Mouse (Mus musculus) thymus, postnatal 4 days (tissue): ENCODE results near the gene Kcns1.

Source experiments
- DNase-seq: peaks from one replicate; pipeline ENCODE4 v3.0.0; 2021

Gene Kcns1

DNA sequence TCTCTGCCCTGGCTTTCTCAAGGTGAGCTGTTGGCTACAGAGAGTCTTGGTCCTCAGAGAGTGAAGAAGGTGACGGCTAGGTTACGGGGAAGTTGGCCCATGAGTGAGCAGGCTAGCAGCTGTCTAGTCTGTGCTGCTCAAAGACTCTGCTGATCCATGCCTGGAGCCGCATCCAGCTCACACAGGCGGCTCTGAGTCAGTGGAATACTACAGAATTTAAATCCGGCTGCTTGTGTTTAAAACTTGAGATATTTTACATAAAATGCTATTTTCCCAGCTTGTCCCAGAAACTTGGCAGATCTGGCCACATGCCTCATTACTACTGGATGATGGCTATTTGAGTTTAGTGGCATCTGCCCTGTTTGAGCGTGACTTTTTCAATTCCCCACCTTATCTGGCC, 51.4 kb downstream of the Kcns1 start:
- no peak for DNase-seq

DNA sequence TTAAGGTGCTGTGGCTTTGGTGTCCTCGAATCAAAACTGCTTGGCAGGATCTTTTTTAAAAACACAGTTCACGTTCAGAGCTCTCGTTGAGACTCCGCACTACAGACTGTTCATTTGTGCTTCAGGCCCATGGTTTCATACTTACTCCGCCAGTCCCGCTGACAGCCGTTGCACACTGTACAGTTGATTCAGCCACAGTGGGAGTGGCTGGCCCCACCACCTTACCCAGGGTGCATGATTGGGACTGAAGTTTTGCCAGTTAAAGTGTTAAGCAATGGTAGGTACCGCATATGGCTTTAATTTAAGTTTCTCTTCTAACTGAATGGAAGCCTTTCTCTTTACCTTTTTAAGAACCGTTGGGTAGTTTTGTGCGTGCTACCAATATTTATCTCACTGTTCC, 55.4 kb downstream of the Kcns1 start:
- DNase-seq, result no peak

GRCm38 (mm10) chr2:164114051-164114450, 56.9 kb downstream of the Kcns1 start:
- no peak for DNase-seq
